In the genomic region with DNA sequence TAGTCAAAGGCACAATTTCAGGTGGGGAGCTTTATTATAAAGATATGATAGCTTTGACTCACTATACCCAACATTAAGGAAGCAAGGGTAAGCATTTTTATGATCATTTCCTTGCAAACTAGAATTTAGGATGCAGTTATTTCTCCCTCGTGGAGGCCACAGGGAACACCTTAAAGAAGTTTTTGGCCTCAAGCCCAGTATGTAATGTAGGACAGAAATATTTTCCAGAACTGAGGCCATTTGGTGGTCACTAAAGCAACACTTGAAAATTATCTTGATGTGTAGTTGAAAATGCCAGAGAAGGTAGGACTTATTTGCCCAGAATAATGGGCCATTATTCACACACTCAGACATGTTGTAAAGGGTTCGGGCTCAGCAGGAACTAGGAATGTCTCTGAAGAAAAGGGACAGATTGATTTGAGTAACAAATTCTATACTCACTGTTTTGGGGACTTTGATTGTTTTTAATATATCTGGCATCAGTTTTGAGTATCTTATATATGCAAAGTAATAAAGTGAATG, we compare ENCODE assay signal across 18 mouse cellular contexts.
"Had no signal": no experiment of that assay in that cellular context is flagged by ENCODE, and none has a peak within 500 bp of the region (broad histone marks: within the 10 kb centered on the region; RNA-seq: fewer than 3 reads in every experiment).

No protein-coding gene starts in this region.

- H3K27me3 ChIP-seq: liver, embryonic 12.5 days; midbrain, embryonic 12.5 days; neural tube, embryonic 13.5 days; neural tube, embryonic 15.5 days had no signal

- ATAC-seq: liver, embryonic 12.5 days; midbrain, embryonic 16.5 days had no signal

- H3K36me3 ChIP-seq: liver, embryonic 12.5 days; midbrain, embryonic 10.5 days; midbrain, embryonic 12.5 days; neural tube, embryonic 13.5 days; neural tube, embryonic 15.5 days had no signal

- H3K9me3 ChIP-seq: liver, embryonic 12.5 days; midbrain, embryonic 10.5 days; midbrain, embryonic 12.5 days; neural tube, embryonic 13.5 days; neural tube, embryonic 15.5 days had no signal

- H3K27ac ChIP-seq: liver, embryonic 12.5 days; liver, embryonic 14.5 days; midbrain, embryonic 10.5 days; midbrain, embryonic 12.5 days; neural tube, embryonic 13.5 days; neural tube, embryonic 15.5 days had no signal

- DNase-seq: lung, adult 18-20 months; midbrain, embryonic 14.5 days; retina, postnatal 1 day; right cerebral cortex, adult 18-20 months; right cerebral cortex, postnatal 25 days; right cerebral cortex, postnatal 4 days; spleen, adult 18-20 months; thymus, adult 18-20 months; thymus, postnatal 14 days; thymus, postnatal 36 days had no signal

- H3K4me1 ChIP-seq: liver, embryonic 12.5 days; midbrain, embryonic 10.5 days; midbrain, embryonic 12.5 days; neural tube, embryonic 13.5 days; neural tube, embryonic 15.5 days had no signal

- H3K9ac ChIP-seq: liver, embryonic 12.5 days; liver, embryonic 14.5 days; midbrain, embryonic 12.5 days; neural tube, embryonic 13.5 days; neural tube, embryonic 15.5 days had no signal

- H3K4me3 ChIP-seq: liver, embryonic 12.5 days; midbrain, embryonic 10.5 days; midbrain, embryonic 12.5 days; myocyte; neural tube, embryonic 13.5 days; neural tube, embryonic 15.5 days had no signal

- H3K4me2 ChIP-seq: liver, embryonic 12.5 days; midbrain, embryonic 12.5 days; neural tube, embryonic 13.5 days; neural tube, embryonic 15.5 days had no signal
